Mouse (Mus musculus): Measurements from ENCODE around the gene Crybb3.

GRCm38 (mm10) chr5:113040776-113041175, 40.6 kb downstream of the Crybb3 start:
- TF ChIP-seq POLR2A (IDR thresholded peaks at IDR 0.05; ENCODE audit: borderline replicate concordance, extremely low read depth, insufficient read depth, insufficient read length, poor library complexity, severe bottlenecking) (no peak), CTCF (IDR thresholded peaks at IDR 0.05; ENCODE audit: borderline replicate concordance, extremely low read depth, insufficient read depth, insufficient read length) (no peak)

All from brain, embryonic 14.5 days (tissue).